Mouse (Mus musculus) MEL (cell line): Measurements from ENCODE around the gene Sbpl. TPM values are rescaled to one million over a fixed set of nuclear protein-coding genes. Genes with fewer than 3 reads are reported as not detected.

Experiments
- DNase-seq: peaks from one replicate; pipeline ENCODE4 v3.0.0; 2011; ENCODE audit warnings: low read depth, low spot score
- H3K27ac ChIP-seq: 2 replicates; pipeline ENCODE4 v1.5.1; 2012; ENCODE audit warnings: low read depth, mild to moderate bottlenecking, control low read depth, low read length, moderate library complexity; ENCODE audit not compliant: control insufficient read depth
- H3K27me3 ChIP-seq, 2 experiments: fragments of 150-350 bp in 1 of 2; sonication (generic) in 1 of 2; 2 replicates each; pipeline ENCODE4 v1.6.1; 2012; ENCODE audit warnings: low read length in 2 of 2, mild to moderate bottlenecking in 2 of 2, improper control_type of control experiment in 1 of 2, moderate library complexity in 1 of 2; ENCODE audit not compliant: insufficient read depth in 2 of 2, control insufficient read depth in 1 of 2
- H3K36me3 ChIP-seq, 2 experiments: 2 replicates each; pipeline ENCODE4 v1.6.1; 2012 to 2014; ENCODE audit warnings: low read length in 2 of 2, improper control_type of control experiment in 1 of 2, inconsistent platforms in 1 of 2, mild to moderate bottlenecking in 1 of 2; ENCODE audit not compliant: insufficient read depth in 2 of 2, control insufficient read depth in 1 of 2
- H3K4me1 ChIP-seq, 2 experiments: fragments of 150-350 bp in 1 of 2; sonication (generic) in 1 of 2; 2 replicates each; pipeline ENCODE4 v1.6.1; 2012; ENCODE audit warnings: low read length in 2 of 2, improper control_type of control experiment in 1 of 2, mild to moderate bottlenecking in 1 of 2; ENCODE audit not compliant: insufficient read depth in 2 of 2, control insufficient read depth in 1 of 2
- H3K4me3 ChIP-seq, 2 experiments: fragments of 150-350 bp in 1 of 2; sonication (generic) in 1 of 2; 2 replicates each; pipeline ENCODE4 v1.5.1; 2012; ENCODE audit warnings: low read depth in 2 of 2, low read length in 2 of 2, mild to moderate bottlenecking in 2 of 2, moderate library complexity in 2 of 2, control low read depth in 1 of 2, improper control_type of control experiment in 1 of 2; ENCODE audit not compliant: control insufficient read depth in 1 of 2, insufficient read depth in 1 of 2
- H3K79me2 ChIP-seq: 2 replicates; pipeline ENCODE4 v1.6.1; 2012; ENCODE audit warnings: mild to moderate bottlenecking, low read length, moderate library complexity; ENCODE audit not compliant: control insufficient read depth, poor library complexity, insufficient read depth
- H3K9ac ChIP-seq: 2 replicates; pipeline ENCODE4 v1.6.1; 2012; ENCODE audit warnings: low read depth, mild to moderate bottlenecking, control low read depth, low read length, moderate library complexity; ENCODE audit not compliant: control insufficient read depth, poor library complexity, severe bottlenecking
- H3K9me3 ChIP-seq: fragments of 150-350 bp; sonication (generic); replicated peaks from 2 replicates; pipeline ENCODE4 v1.6.1; 2012; ENCODE audit warnings: mild to moderate bottlenecking, low read length, improper control_type of control experiment, moderate library complexity; ENCODE audit not compliant: insufficient read depth
- CHD1 ChIP-seq: IDR thresholded peaks from 2 replicates; pipeline ENCODE4 v1.6.1; 2012; ENCODE audit warnings: low read depth, mild to moderate bottlenecking, inconsistent platforms, low read length, improper control_type of control experiment
- CHD2 ChIP-seq: IDR thresholded peaks from 2 replicates; pipeline ENCODE4 v1.6.1; 2011; ENCODE audit warnings: low read length, improper control_type of control experiment
- CTCF ChIP-seq, 3 experiments: IDR thresholded peaks in 2 of 3; conservative IDR thresholded peaks in 1 of 3; 2 replicates each; pipeline ENCODE4 v1.5.1; 2011 to 2012; ENCODE audit warnings: low read length in 3 of 3, low read depth in 2 of 3, mild to moderate bottlenecking in 2 of 3, improper control_type of control experiment in 1 of 3, inconsistent platforms in 1 of 3, mixed read lengths in 1 of 3, moderate library complexity in 1 of 3; ENCODE audit not compliant: control insufficient read depth in 1 of 3, insufficient read depth in 1 of 3, poor library complexity in 1 of 3, severe bottlenecking in 1 of 3
- E2F4 ChIP-seq: IDR thresholded peaks from 2 replicates; pipeline ENCODE4 v1.6.1; 2011; ENCODE audit warnings: low read depth, low read length, improper control_type of control experiment, borderline replicate concordance
- ELF1 ChIP-seq: IDR thresholded peaks from 2 replicates; pipeline ENCODE4 v1.6.1; 2014; ENCODE audit warnings: low read depth, mild to moderate bottlenecking, inconsistent platforms, low read length, improper control_type of control experiment, moderate library complexity
- EP300 ChIP-seq, 2 experiments: IDR thresholded peaks; 2 replicates each; pipeline ENCODE4 v1.6.1; 2011; ENCODE audit warnings: improper control_type of control experiment in 2 of 2, low read length in 2 of 2, low read depth in 1 of 2, mild to moderate bottlenecking in 1 of 2
- ETS1 ChIP-seq: IDR thresholded peaks from 2 replicates; pipeline ENCODE4 v1.6.1; 2012; ENCODE audit warnings: low read depth, mild to moderate bottlenecking, inconsistent platforms, low read length, improper control_type of control experiment, moderate library complexity
- GABPA ChIP-seq: IDR thresholded peaks from 2 replicates; pipeline ENCODE4 v1.6.1; 2012; ENCODE audit warnings: low read depth, mild to moderate bottlenecking, inconsistent platforms, low read length, improper control_type of control experiment, moderate library complexity
- GATA1 ChIP-seq: IDR thresholded peaks from 2 replicates; pipeline ENCODE4 v1.6.1; 2011; ENCODE audit warnings: low read depth, low read length, improper control_type of control experiment
- HCFC1 ChIP-seq: IDR thresholded peaks from 2 replicates; pipeline ENCODE4 v1.6.1; 2012; ENCODE audit warnings: low read depth, mild to moderate bottlenecking, inconsistent platforms, low read length, improper control_type of control experiment, moderate library complexity
- JUND ChIP-seq: IDR thresholded peaks from 2 replicates; pipeline ENCODE4 v1.6.1; 2011; ENCODE audit warnings: low read depth, mild to moderate bottlenecking, improper control_type of control experiment, low read length
- KAT2A ChIP-seq: conservative IDR thresholded peaks from 2 replicates; pipeline ENCODE4 v1.6.1; 2012; ENCODE audit warnings: low read depth, low read length, improper control_type of control experiment, inconsistent platforms
- MAFK ChIP-seq: IDR thresholded peaks from 2 replicates; pipeline ENCODE4 v1.6.1; 2011; ENCODE audit warnings: low read depth, mild to moderate bottlenecking, low read length, improper control_type of control experiment, borderline replicate concordance
- MAX ChIP-seq: IDR thresholded peaks from 2 replicates; pipeline ENCODE4 v1.6.1; 2011; ENCODE audit warnings: low read length, improper control_type of control experiment
- MAZ ChIP-seq: IDR thresholded peaks from 2 replicates; pipeline ENCODE4 v1.6.1; 2012; ENCODE audit warnings: low read depth, mild to moderate bottlenecking, inconsistent platforms, low read length, improper control_type of control experiment
- MEF2A ChIP-seq: IDR thresholded peaks from 2 replicates; pipeline ENCODE4 v1.6.1; 2014; ENCODE audit warnings: low read depth, mild to moderate bottlenecking, inconsistent platforms, low read length, improper control_type of control experiment; ENCODE audit not compliant: poor library complexity, insufficient replicate concordance, severe bottlenecking; ENCODE audit errors: extremely low read depth
- MYB ChIP-seq: IDR thresholded peaks from 2 replicates; pipeline ENCODE4 v1.6.1; 2011; ENCODE audit warnings: mild to moderate bottlenecking, low read depth, low read length, improper control_type of control experiment
- MYC ChIP-seq: IDR thresholded peaks from 2 replicates; pipeline ENCODE4 v1.6.1; 2011; ENCODE audit warnings: low read depth, mild to moderate bottlenecking, low read length, improper control_type of control experiment, moderate library complexity
- NELFE ChIP-seq: IDR thresholded peaks from 2 replicates; pipeline ENCODE4 v1.6.1; 2011; ENCODE audit warnings: low read depth, low read length, improper control_type of control experiment
- NRF1 ChIP-seq: IDR thresholded peaks from 2 replicates; pipeline ENCODE4 v1.6.1; 2014; ENCODE audit warnings: low read depth, mild to moderate bottlenecking, inconsistent platforms, low read length, improper control_type of control experiment, moderate library complexity; ENCODE audit not compliant: poor library complexity, insufficient read depth, severe bottlenecking
- POLR2A ChIP-seq, 2 experiments: IDR thresholded peaks; 2 replicates each; pipeline ENCODE4 v1.6.1; 2011 to 2012; ENCODE audit warnings: low read length in 2 of 2, mild to moderate bottlenecking in 2 of 2, control low read depth in 1 of 2, improper control_type of control experiment in 1 of 2, low read depth in 1 of 2, moderate library complexity in 1 of 2; ENCODE audit not compliant: control insufficient read depth in 1 of 2, insufficient read depth in 1 of 2, poor library complexity in 1 of 2
- POLR2AphosphoS2 ChIP-seq: IDR thresholded peaks from 2 replicates; pipeline ENCODE4 v1.6.1; 2011; ENCODE audit warnings: low read length, improper control_type of control experiment
- POLR2AphosphoS5 ChIP-seq: IDR thresholded peaks from 2 replicates; pipeline ENCODE4 v1.6.1; 2012; ENCODE audit warnings: low read depth, borderline replicate concordance, mild to moderate bottlenecking, inconsistent platforms, low read length, moderate library complexity, mixed read lengths
- RAD21 ChIP-seq: IDR thresholded peaks from 2 replicates; pipeline ENCODE4 v1.6.1; 2011; ENCODE audit warnings: mild to moderate bottlenecking, low read depth, low read length, improper control_type of control experiment
- RCOR1 ChIP-seq: IDR thresholded peaks from 2 replicates; pipeline ENCODE4 v1.6.1; 2012; ENCODE audit warnings: low read depth, mild to moderate bottlenecking, inconsistent platforms, low read length, improper control_type of control experiment
- SIN3A ChIP-seq: IDR thresholded peaks from 2 replicates; pipeline ENCODE4 v1.6.1; 2012; ENCODE audit warnings: low read length, improper control_type of control experiment, inconsistent platforms
- SMC3 ChIP-seq: IDR thresholded peaks from 2 replicates; pipeline ENCODE4 v1.6.1; 2011; ENCODE audit warnings: low read depth, low read length, improper control_type of control experiment
- TAL1 ChIP-seq: IDR thresholded peaks from 2 replicates; pipeline ENCODE4 v1.6.1; 2012; ENCODE audit warnings: mild to moderate bottlenecking, inconsistent platforms, low read length, moderate library complexity, mixed read lengths
- TBP ChIP-seq: IDR thresholded peaks from 2 replicates; pipeline ENCODE4 v1.8.0; 2011; ENCODE audit warnings: low read depth, low read length, improper control_type of control experiment
- TCF12 ChIP-seq: IDR thresholded peaks from 2 replicates; pipeline ENCODE4 v1.6.1; 2014; ENCODE audit warnings: low read depth, mild to moderate bottlenecking, inconsistent platforms, low read length, improper control_type of control experiment, moderate library complexity
- UBTF ChIP-seq: IDR thresholded peaks from 2 replicates; pipeline ENCODE4 v1.6.1; 2012; ENCODE audit warnings: low read depth, mild to moderate bottlenecking, inconsistent platforms, low read length, improper control_type of control experiment, moderate library complexity, borderline replicate concordance; ENCODE audit not compliant: insufficient read depth
- USF1 ChIP-seq: IDR thresholded peaks from 2 replicates; pipeline ENCODE4 v1.6.1; 2014; ENCODE audit warnings: low read depth, mild to moderate bottlenecking, inconsistent platforms, low read length, improper control_type of control experiment, moderate library complexity
- USF2 ChIP-seq, 2 experiments: IDR thresholded peaks; 2 replicates each; pipeline ENCODE4 v1.6.1; 2011 to 2012; ENCODE audit warnings: improper control_type of control experiment in 2 of 2, low read length in 2 of 2, borderline replicate concordance in 1 of 2, inconsistent platforms in 1 of 2, low read depth in 1 of 2, mild to moderate bottlenecking in 1 of 2; ENCODE audit not compliant: insufficient read depth in 1 of 2
- ZC3H11A ChIP-seq: IDR thresholded peaks from 2 replicates; pipeline ENCODE4 v1.6.1; 2012; ENCODE audit warnings: low read depth, mild to moderate bottlenecking, inconsistent platforms, low read length, improper control_type of control experiment
- ZKSCAN1 ChIP-seq: IDR thresholded peaks from 2 replicates; pipeline ENCODE4 v1.6.1; 2012; ENCODE audit warnings: low read depth, mild to moderate bottlenecking, inconsistent platforms, low read length, improper control_type of control experiment, moderate library complexity
- ZMIZ1 ChIP-seq: IDR thresholded peaks from 2 replicates; pipeline ENCODE4 v1.6.1; 2012; ENCODE audit warnings: low read depth, mild to moderate bottlenecking, inconsistent platforms, low read length, improper control_type of control experiment, moderate library complexity
- ZNF384 ChIP-seq: IDR thresholded peaks from 2 replicates; pipeline ENCODE4 v1.6.1; 2012; ENCODE audit warnings: low read depth, mild to moderate bottlenecking, inconsistent platforms, low read length, improper control_type of control experiment
- polyA plus RNA-seq, 2 experiments: library from polyadenylated mRNA; stranded (reverse) in 1 of 2; unstranded in 1 of 2; fragments of >175 nt in 1 of 2; fragments of >200 nt in 1 of 2; gene quantifications; 2 replicates each; pipeline versions ENCODE4 v1.2.1 to v1.2.4; 2012; ENCODE audit warnings: low replicate concordance in 2 of 2, low read depth in 1 of 2; ENCODE audit not compliant: insufficient read length in 2 of 2, insufficient read depth in 1 of 2, missing spikeins in 1 of 2
- total RNA-seq: library from RNA; depleted of rRNA; stranded (reverse); fragments of 300-350 nt; gene quantifications from 2 replicates; pipeline ENCODE4 v1.2.3, GENCODE M21; 2012

Sbpl gene
- total and polyA plus RNA-seq, 3 experiments, result not detected

DNA sequence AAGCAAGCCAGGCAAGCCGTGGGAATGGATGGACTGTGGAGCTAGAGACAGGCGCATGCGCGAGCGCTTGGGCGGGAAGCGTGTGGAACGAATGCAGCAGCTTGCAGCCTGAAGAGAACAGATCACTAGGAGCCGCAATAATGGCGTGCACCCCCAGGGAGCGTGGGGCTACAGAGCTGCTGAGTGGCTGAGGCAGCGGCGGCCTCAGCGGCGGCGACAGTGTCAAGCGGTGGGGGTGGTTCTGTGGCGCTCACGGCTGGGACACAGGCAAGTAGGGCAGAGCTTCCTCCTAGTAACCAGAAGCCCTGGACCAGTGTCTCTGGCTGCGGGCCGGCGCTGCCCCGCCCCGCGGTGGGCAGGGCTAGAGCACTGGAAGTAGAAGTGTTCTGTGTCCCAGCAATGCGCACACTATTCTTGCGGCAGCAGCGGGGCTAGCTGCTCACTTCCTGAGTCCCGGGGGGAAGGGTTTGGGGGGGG lies 30.5 kb downstream of the Sbpl start:
- peak overlapping the region; percentile 70 to 97 for H3K4me3 ChIP-seq
- peak; percentile 96 for DNase-seq
- peaks cover 0 to 2% of the 10 kb centered on the region in 2 experiments; a peak in 2 of 4 replicates for H3K27me3 ChIP-seq
- H3K36me3 ChIP-seq, result peaks cover 0 to 2% of the 10 kb centered on the region in 2 experiments; a peak in 1 of 4 replicates
- H3K9ac ChIP-seq, result peak overlapping the region; percentile 74
- peaks cover 2 to 6% of the 10 kb centered on the region in 2 experiments for H3K4me1 ChIP-seq
- H3K9me3 ChIP-seq, result no peaks in the 10 kb centered on the region
- no peaks in the 10 kb centered on the region; the same call in 1 of the 2 replicates for H3K79me2 ChIP-seq
- peak overlapping the region; percentile 83 for H3K27ac ChIP-seq
- TF ChIP-seq USF1, result no peak
- TF ChIP-seq E2F4, result peak; percentile 93; the same call in 1 of the 2 replicates
- no peak for TF ChIP-seq TAL1
- TF ChIP-seq RCOR1, result no peak
- peak; percentile 83 for TF ChIP-seq ZMIZ1
- TF ChIP-seq ELF1, result peak; percentile 46; the same call in 1 of the 2 replicates
- TF ChIP-seq MAX, result peak; percentile 87
- TF ChIP-seq MAFK, result no peak
- no peak for TF ChIP-seq ZKSCAN1
- TF ChIP-seq NELFE, result peak; percentile 33; the same call in 1 of the 2 replicates
- TF ChIP-seq POLR2AphosphoS2, result peak; percentile 63; the same call in 1 of the 2 replicates
- peak in 1 of 2 experiments; percentile 76; a peak in 2 of 4 replicates for TF ChIP-seq POLR2A (IDR thresholded peaks at IDR 0.05; ENCODE audit: control insufficient read depth in 1 of 2, insufficient read depth in 1 of 2, low read depth in 1 of 2, low read length in 2 of 2, poor library complexity in 1 of 2)
- TF ChIP-seq SMC3, result no peak
- TF ChIP-seq MYC, result no peak
- no peak for TF ChIP-seq MEF2A
- no peak for TF ChIP-seq GABPA
- TF ChIP-seq GATA1, result no peak
- no peak for TF ChIP-seq TCF12
- TF ChIP-seq MAZ, result peak; percentile 72; the same call in 1 of the 2 replicates
- TF ChIP-seq ETS1, result no peak
- no peak for TF ChIP-seq CTCF (IDR thresholded peaks at IDR 0.05 in 2 of 3, conservative IDR thresholded peaks at IDR 0.05 in 1 of 3; ENCODE audit: control insufficient read depth in 1 of 3, insufficient read depth in 1 of 3, low read depth in 2 of 3, low read length in 3 of 3, poor library complexity in 1 of 3, severe bottlenecking in 1 of 3)
- TF ChIP-seq NRF1, result peak; percentile 92
- TF ChIP-seq CHD2, result no peak
- TF ChIP-seq ZC3H11A, result no peak
- peak; percentile 66 for TF ChIP-seq TBP
- no peak for TF ChIP-seq ZNF384
- TF ChIP-seq RAD21, result no peak
- TF ChIP-seq KAT2A, result no peak; the same call in 1 of the 2 replicates
- TF ChIP-seq UBTF, result no peak
- TF ChIP-seq SIN3A, result peak; percentile 42
- peak; percentile 35; the same call in 1 of the 2 replicates for TF ChIP-seq HCFC1
- no peak for TF ChIP-seq USF2 (IDR thresholded peaks at IDR 0.05; ENCODE audit: borderline replicate concordance in 1 of 2, insufficient read depth in 1 of 2, low read depth in 1 of 2, low read length in 2 of 2)
- TF ChIP-seq CHD1, result no peak
- no peak; a peak in 1 of 4 replicates for TF ChIP-seq EP300 (IDR thresholded peaks at IDR 0.05; ENCODE audit: low read depth in 1 of 2, low read length in 2 of 2)
- no peak for TF ChIP-seq POLR2AphosphoS5
- no peak for TF ChIP-seq JUND
- no peak for TF ChIP-seq MYB
